Mouse (Mus musculus) heart, adult 10 weeks (tissue): Measurements from ENCODE around the gene Ipo11. TPM values are rescaled to one million over a fixed set of nuclear protein-coding genes. Genes with fewer than 3 reads are reported as not detected.

Experiments used
- polyA plus RNA-seq: library from polyadenylated mRNA; stranded (reverse); fragments of 350-450 nt; fragmentation: Illumina TruSeq; extraction: RNeasy Lipid Tissue Mini Kit (QIAGEN cat#74804); gene quantifications from one replicate; pipeline ENCODE4 v1.2.3, GENCODE M21; 2014; ENCODE audit warnings: low read depth, low replicate concordance

The Ipo11 gene
- polyA plus RNA-seq = 24.1 TPM

GRCm38 (mm10) chr13:106936256-106937137 is at the start of gene Ipo11:
TSS of gene Ipo11 (minus strand) at chr13:106936958.

GRCm38 (mm10) chr13:106946594-106947540 is 10.1 kb upstream of the Ipo11 start, which contains the start of gene Dimt1:
TSS of gene Dimt1 (plus strand) at chr13:106947127.

Other genes starting within 250 kb of the Ipo11 start
- gene Dimt1, start 10.2 kb upstream of the Ipo11 start, polyA plus RNA-seq = 9.5 TPM
- gene Kif2a, start 85.2 kb upstream of the Ipo11 start, polyA plus RNA-seq = 14.9 TPM